Mouse (Mus musculus) spleen, embryonic (tissue): ENCODE measurements at regions not wholly inside any gene's neighbourhood (a gene's known extent, or its start where the extent isn't known, plus 50 kb on each side); places are given as distances from the start of the nearest gene placed in this dataset.
"Not testable (repeated sequence)": the region's sequence is repeated elsewhere in the genome, so short reads cannot be mapped to it uniquely, and the experiment has no call there.

Source experiments
- CTCF ChIA-PET: fragments of 350-600 bp; sonication (Branson Sonifier 250); formaldehyde crosslinking; loops from one replicate; lab custom pipeline; 2022; lab: Charles Lee

GRCm38 (mm10) chr11:20390622-20391021, 58.1 kb upstream of the Slc1a4 start:
- CTCF ChIA-PET: no interaction called here

- CTCF ChIA-PET: interaction anchor here (0.6 kb wide), 1 partner anchor 74 kb away, joined by 4 read pairs; no protein-coding TSS in a partner anchor
Measured at GRCm38 (mm10) chr11:20393302-20393701, 60.8 kb upstream of the Slc1a4 start.

GRCm38 (mm10) chr11:20393807-20394206, 61.3 kb upstream of the Slc1a4 start:
- CTCF ChIA-PET: not testable (repeated sequence)

GRCm38 (mm10) chr11:20395848-20396203, 63.3 kb upstream of the Slc1a4 start:
- CTCF ChIA-PET: no interaction called here

GRCm38 (mm10) chr11:20396204-20396848, 63.8 kb upstream of the Slc1a4 start:
- CTCF ChIA-PET: no interaction called here

- CTCF ChIA-PET: no interaction called here
Measured at GRCm38 (mm10) chr11:20396884-20397283, 64.4 kb upstream of the Slc1a4 start.

GRCm38 (mm10) chr11:20400302-20401234, 68.1 kb upstream of the Slc1a4 start:
- CTCF ChIA-PET: no interaction called here

- CTCF ChIA-PET: no interaction called here
Measured at GRCm38 (mm10) chr11:20403456-20403855, 70.9 kb upstream of the Slc1a4 start.

GRCm38 (mm10) chr11:20404476-20404875, 72.0 kb upstream of the Slc1a4 start:
- CTCF ChIA-PET: no interaction called here

- CTCF ChIA-PET: no interaction called here
Measured at GRCm38 (mm10) chr11:20418141-20418540, 85.6 kb upstream of the Slc1a4 start.

GRCm38 (mm10) chr11:20420876-20421275, 88.4 kb upstream of the Slc1a4 start:
- CTCF ChIA-PET: no interaction called here

GRCm38 (mm10) chr11:20436057-20436456, 103.5 kb upstream of the Slc1a4 start:
- CTCF ChIA-PET: interaction anchor here (0.7 kb wide), 1 partner anchor 242 kb away, joined by 13 read pairs; no protein-coding TSS in a partner anchor

GRCm38 (mm10) chr11:20442476-20442875, 100.6 kb upstream of the Sertad2 start:
- CTCF ChIA-PET: no interaction called here

GRCm38 (mm10) chr11:20445061-20445902, 97.8 kb upstream of the Sertad2 start:
- CTCF ChIA-PET: interaction anchor here (0.6 to 1.4 kb wide), 3 partner anchors 87 to 744 kb away, joined by 3 to 9 read pairs (median 4); no protein-coding TSS in a partner anchor

- CTCF ChIA-PET: interaction anchor here (0.6 to 1.4 kb wide), 2 partner anchors 87 to 246 kb away, joined by 3 to 9 read pairs; no protein-coding TSS in a partner anchor
Measured at GRCm38 (mm10) chr11:20445903-20446264, 97.2 kb upstream of the Sertad2 start.

GRCm38 (mm10) chr11:20452901-20453300, 90.2 kb upstream of the Sertad2 start:
- CTCF ChIA-PET: no interaction called here

GRCm38 (mm10) chr11:20453786-20454185, 89.3 kb upstream of the Sertad2 start:
- CTCF ChIA-PET: interaction anchor here (0.6 kb wide), 1 partner anchor 976 kb away, joined by 7 read pairs; no protein-coding TSS in a partner anchor

- CTCF ChIA-PET: interaction anchor here (0.7 to 0.9 kb wide), 3 partner anchors 12 to 253 kb away, joined by 3 to 4 read pairs (median 3); no protein-coding TSS in a partner anchor
Measured at GRCm38 (mm10) chr11:20455085-20455864, 87.8 kb upstream of the Sertad2 start.

- CTCF ChIA-PET: interaction anchor here (0.7 to 0.9 kb wide), 3 partner anchors 13 to 253 kb away, joined by 3 to 4 read pairs (median 3); no protein-coding TSS in a partner anchor
Measured at GRCm38 (mm10) chr11:20455865-20456648, 87.0 kb upstream of the Sertad2 start.

GRCm38 (mm10) chr11:20459140-20459539, 83.9 kb upstream of the Sertad2 start:
- CTCF ChIA-PET: no interaction called here
